Mouse (Mus musculus) stomach, postnatal 0 days (tissue): ENCODE data around the gene Scoc. TPM values are rescaled to one million over a fixed set of nuclear protein-coding genes. Genes with fewer than 3 reads are reported as not detected.

Experiments
- ATAC-seq: fragments of 200-750 bp; cut with Nextera tagmentation; 2 replicates; pipeline ENCODE4 v1.8.0; 2017; ENCODE audit not compliant: low FRiP score, low TSS enrichment
- DNase-seq: peaks from one replicate; pipeline ENCODE4 v3.0.0-alpha.2; 2016; ENCODE audit warnings: low spot score
- H3K27ac ChIP-seq: fragments of 300-500 bp; sonication (generic); replicated peaks from 2 replicates; pipeline ENCODE4 v1.5.1; 2014; ENCODE audit warnings: mild to moderate bottlenecking, control low read depth
- H3K27me3 ChIP-seq: fragments of 300-500 bp; sonication (generic); 2 replicates; pipeline ENCODE4 v1.6.1; 2014; ENCODE audit warnings: low read length; ENCODE audit not compliant: control insufficient read depth, insufficient read depth
- H3K36me3 ChIP-seq: fragments of 300-500 bp; sonication (generic); 2 replicates; pipeline ENCODE4 v1.6.1; 2014; ENCODE audit warnings: low read length, mixed read lengths; ENCODE audit not compliant: control insufficient read depth, insufficient read depth
- H3K4me1 ChIP-seq: fragments of 300-500 bp; sonication (generic); replicated peaks from 2 replicates; pipeline ENCODE4 v1.6.1; 2014; ENCODE audit warnings: antibody characterized with exemption; ENCODE audit not compliant: control insufficient read depth, insufficient read depth
- H3K4me2 ChIP-seq: fragments of 300-500 bp; sonication (generic); replicated peaks from 2 replicates; pipeline ENCODE4 v1.6.1; 2014; ENCODE audit warnings: low read depth, mild to moderate bottlenecking, control low read depth, moderate library complexity
- H3K4me3 ChIP-seq: fragments of 300-500 bp; sonication (generic); 2 replicates; pipeline ENCODE4 v1.5.1; 2014; ENCODE audit warnings: low read depth, low read length, control low read depth
- H3K9ac ChIP-seq: fragments of 300-500 bp; sonication (generic); 2 replicates; pipeline ENCODE4 v1.6.1; 2014; ENCODE audit warnings: mild to moderate bottlenecking, low read length, control low read depth, mixed read lengths
- H3K9me3 ChIP-seq: fragments of 300-500 bp; sonication (generic); 2 replicates; pipeline ENCODE4 v1.6.1; 2016; ENCODE audit warnings: low read length; ENCODE audit not compliant: control insufficient read depth
- CTCF ChIP-seq: IDR thresholded peaks from 2 replicates; pipeline ENCODE4 v1.5.1; 2016; ENCODE audit warnings: antibody characterized with exemption, low read depth, mild to moderate bottlenecking, moderate library complexity
- EP300 ChIP-seq: optimal IDR thresholded peaks from 2 replicates; pipeline ENCODE3; 2016; ENCODE audit warnings: antibody characterized with exemption
- whole genome bisulfite sequencing: fragments of 180-500 bp; shearing (Covaris S2); extraction: QIAGEN DNeasy Blood & Tissue Kit; methylation state at CpG from one replicate; pipeline ENCODE4 v1.1.7; 2014; 5-methylcytosine and 5-hydroxymethylcytosine counted together
- polyA plus RNA-seq: library from polyadenylated mRNA; unstranded; fragments of >200 nt; fragmentation: Nextera tagmentation; extraction: Ambion mirVana; gene quantifications from 2 replicates; pipeline ENCODE4 v1.2.1, GENCODE M21; 2015

Gene Scoc
- polyA plus RNA-seq, 1 experiment from 2014 or later: 73.4 TPM

- Histone ChIP-seq H3K36me3 (no peaks in the 10 kb centered on the region), H3K4me2 (no peak overlapping the region), H3K27ac (no peak overlapping the region), H3K9ac (no peak overlapping the region), H3K4me3 (no peak overlapping the region), H3K27me3 (no peaks in the 10 kb centered on the region), H3K9me3 (no peaks in the 10 kb centered on the region), H3K4me1 (no peaks in the 10 kb centered on the region)
- ATAC-seq: peak; percentile 95
- TF ChIP-seq CTCF: no peak
- TF ChIP-seq EP300: no peak
- 61% methylated on average over 6 of the region's 6 CpGs for WGBS
- peak; percentile 31 for DNase-seq
These were observed 61.5 kb downstream of the Scoc start for GRCm38 (mm10) chr8:83396680-83397079.

- ATAC-seq (no peak), DNase-seq (no peak)
- no peak overlapping the region for H3K4me2 ChIP-seq
- H3K4me1 ChIP-seq: no peaks in the 10 kb centered on the region
- H3K4me3 ChIP-seq: no peak overlapping the region
- H3K36me3 ChIP-seq: no peaks in the 10 kb centered on the region
- H3K27me3 ChIP-seq: peaks cover 6% of the 10 kb centered on the region
- no peak overlapping the region for H3K27ac ChIP-seq
- TF ChIP-seq EP300: no peak
- H3K9me3 ChIP-seq: no peaks in the 10 kb centered on the region
- 81% methylated on average over 5 of the region's 5 CpGs for WGBS
- H3K9ac ChIP-seq: no peak overlapping the region
These were observed 63.9 kb downstream of the Scoc start for GRCm38 (mm10) chr8:83394325-83394724.

- DNase-seq (no peak), ATAC-seq (no peak)
- H3K4me1 ChIP-seq: no peaks in the 10 kb centered on the region
- H3K4me2 ChIP-seq: no peak overlapping the region
- no peaks in the 10 kb centered on the region for H3K9me3 ChIP-seq
- no peak overlapping the region for H3K27ac ChIP-seq
- no peak overlapping the region for H3K9ac ChIP-seq
- H3K4me3 ChIP-seq: no peak overlapping the region
- no peaks in the 10 kb centered on the region for H3K36me3 ChIP-seq
- peaks cover 6% of the 10 kb centered on the region for H3K27me3 ChIP-seq
- WGBS: 50% methylated on average over 1 of the region's 1 CpGs
- TF ChIP-seq EP300: no peak
These were observed 65.7 kb downstream of the Scoc start for GRCm38 (mm10) chr8:83392521-83392920.

- Histone ChIP-seq H3K27me3 (peaks cover 6% of the 10 kb centered on the region), H3K4me2 (peak overlapping the region; percentile 55), H3K4me3 (peak overlapping the region; percentile 33), H3K9ac (no peak overlapping the region), H3K36me3 (no peaks in the 10 kb centered on the region), H3K9me3 (no peaks in the 10 kb centered on the region), H3K4me1 (no peaks in the 10 kb centered on the region), H3K27ac (no peak overlapping the region)
- DNase-seq (no peak), ATAC-seq (no peak)
- 7% methylated on average over 14 of the region's 14 CpGs for WGBS
- no peak for TF ChIP-seq CTCF
- no peak for TF ChIP-seq EP300
These were observed 68.0 kb downstream of the Scoc start for GRCm38 (mm10) chr8:83390006-83390701.

GRCm38 (mm10) chr8:83389316-83390005, 68.7 kb downstream of the Scoc start, which contains the start of gene Clgn:
TSS of gene Clgn (plus strand) at chr8:83389867.
- Histone ChIP-seq H3K27me3 (peaks cover 6% of the 10 kb centered on the region), H3K9ac (no peak within 1 kb of the TSS), H3K27ac (no peak within 1 kb of the TSS), H3K36me3 (no peaks in the 10 kb centered on the region), H3K4me1 (no peaks in the 10 kb centered on the region), H3K4me2 (peak within 1 kb of the TSS; percentile 55), H3K4me3 (peak within 1 kb of the TSS; percentile 33), H3K9me3 (no peaks in the 10 kb centered on the region)
- ATAC-seq (peak; percentile 35; the same call in 1 of the 2 replicates), DNase-seq (peak; percentile 56)
- WGBS: 4% methylated on average over 41 of the region's 41 CpGs
- TF ChIP-seq CTCF (no peak), EP300 (no peak)

GRCm38 (mm10) chr8:83382850-83383249, 75.3 kb downstream of the Scoc start:
- ATAC-seq: no peak
- no peaks in the 10 kb centered on the region for H3K9me3 ChIP-seq
- H3K9ac ChIP-seq: no peak overlapping the region
- no peaks in the 10 kb centered on the region for H3K4me1 ChIP-seq
- H3K4me2 ChIP-seq: no peak overlapping the region
- no peak for DNase-seq
- H3K36me3 ChIP-seq: no peaks in the 10 kb centered on the region
- H3K27me3 ChIP-seq: no peaks in the 10 kb centered on the region
- 13% methylated on average over 2 of the region's 2 CpGs for WGBS
- H3K4me3 ChIP-seq: no peak overlapping the region
- no peak overlapping the region for H3K27ac ChIP-seq
- TF ChIP-seq EP300: no peak
- no peak for TF ChIP-seq CTCF
